Mouse (Mus musculus) lung, postnatal 0 days (tissue): ENCODE data around the gene Gle1. TPM values are rescaled to one million over a fixed set of nuclear protein-coding genes. Genes with fewer than 3 reads are reported as not detected.
"Not testable (repeated sequence)": the region's sequence is repeated elsewhere in the genome, so short reads cannot be mapped to it uniquely, and the experiment has no call there.

Experiments used
- ATAC-seq: fragments of 200-750 bp; cut with Nextera tagmentation; 2 replicates; pipeline ENCODE4 v1.8.0; 2017; ENCODE audit warnings: moderate library complexity
- DNase-seq: peaks from one replicate; pipeline ENCODE4 v3.0.0-alpha.2; 2016; ENCODE audit warnings: low spot score
- H3K27ac ChIP-seq: fragments of 300-500 bp; sonication (generic); 2 replicates; pipeline ENCODE4 v1.5.1; 2014; ENCODE audit warnings: antibody characterized with exemption, mild to moderate bottlenecking, low read length, mixed read lengths
- H3K27me3 ChIP-seq: fragments of 300-500 bp; sonication (generic); replicated peaks from 2 replicates; pipeline ENCODE4 v1.6.1; 2014; ENCODE audit warnings: low read length, mixed read lengths; ENCODE audit not compliant: insufficient read depth
- H3K36me3 ChIP-seq: fragments of 300-500 bp; sonication (generic); 2 replicates; pipeline ENCODE4 v1.6.1; 2014; ENCODE audit warnings: low read length, mixed read lengths; ENCODE audit not compliant: insufficient read depth
- H3K4me1 ChIP-seq: fragments of 300-500 bp; sonication (generic); 2 replicates; pipeline ENCODE4 v1.6.1; 2014; ENCODE audit warnings: antibody characterized with exemption, low read depth, low read length, mixed read lengths; ENCODE audit not compliant: insufficient read depth
- H3K4me2 ChIP-seq: fragments of 300-500 bp; sonication (generic); replicated peaks from 2 replicates; pipeline ENCODE4 v1.6.1; 2014; ENCODE audit warnings: low read depth, mild to moderate bottlenecking, low read length, moderate library complexity, mixed read lengths
- H3K4me3 ChIP-seq: fragments of 300-500 bp; sonication (generic); 2 replicates; pipeline ENCODE4 v1.5.1; 2014; ENCODE audit warnings: low read depth, low read length
- H3K9ac ChIP-seq: fragments of 300-500 bp; sonication (generic); replicated peaks from 2 replicates; pipeline ENCODE4 v1.6.1; 2014; ENCODE audit warnings: low read depth, mild to moderate bottlenecking
- H3K9me3 ChIP-seq: fragments of 300-500 bp; sonication (generic); 2 replicates; pipeline ENCODE4 v1.6.1; 2016; ENCODE audit warnings: low read length, mixed read lengths
- CTCF ChIP-seq: IDR thresholded peaks from 2 replicates; pipeline ENCODE4 v1.5.1; 2016; ENCODE audit warnings: antibody characterized with exemption, mild to moderate bottlenecking
- EP300 ChIP-seq: IDR thresholded peaks from 2 replicates; pipeline ENCODE4 v1.6.1; 2016; ENCODE audit warnings: antibody characterized with exemption, mild to moderate bottlenecking, control low read depth
- WGBS: fragments of 180-500 bp; shearing (Covaris S2); extraction: QIAGEN DNeasy Blood & Tissue Kit; methylation state at CpG from one replicate; pipeline ENCODE4 v1.1.7; 2014; 5-methylcytosine and 5-hydroxymethylcytosine counted together
- polyA plus RNA-seq: library from polyadenylated mRNA; unstranded; fragments of >200 nt; fragmentation: Nextera tagmentation; extraction: Ambion mirVana; gene quantifications from 2 replicates; pipeline ENCODE4 v1.2.1, GENCODE M21; 2015

Gle1 gene
- polyA plus RNA-seq, 1 experiment from 2014 or later: 33.2 TPM

DNA sequence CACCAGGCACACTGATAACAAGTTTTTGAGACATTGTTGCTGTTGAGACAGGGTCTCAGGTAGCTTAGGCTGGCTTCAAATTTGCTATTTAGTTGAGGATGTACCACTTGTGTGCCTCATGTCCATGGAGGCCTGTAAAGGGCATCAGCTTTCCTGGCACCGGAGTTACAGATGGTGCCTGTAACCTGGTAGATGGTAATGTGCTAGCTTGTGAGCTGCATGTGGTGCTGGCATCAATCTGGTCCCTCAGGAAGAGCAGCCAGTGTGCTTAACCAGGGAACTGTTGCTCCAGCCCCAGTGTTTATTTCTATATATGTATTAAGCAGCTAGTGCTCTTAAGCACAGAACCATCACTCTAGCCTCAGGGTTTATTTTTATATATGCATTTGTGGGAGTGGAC is 39.2 kb upstream of the Gle1 start:
- Histone ChIP-seq H3K9ac (no peak overlapping the region), H3K4me3 (no peak overlapping the region), H3K27me3 (no peaks in the 10 kb centered on the region), H3K27ac (no peak overlapping the region), H3K4me2 (no peak overlapping the region), H3K36me3 (peaks cover 72% of the 10 kb centered on the region), H3K9me3 (no peaks in the 10 kb centered on the region), H3K4me1 (no peaks in the 10 kb centered on the region; the same call in 1 of the 2 replicates)
- WGBS: 96% methylated on average over 1 of the region's 1 CpGs
- DNase-seq (no peak), ATAC-seq (no peak)
- TF ChIP-seq CTCF (no peak), EP300 (no peak)

DNA sequence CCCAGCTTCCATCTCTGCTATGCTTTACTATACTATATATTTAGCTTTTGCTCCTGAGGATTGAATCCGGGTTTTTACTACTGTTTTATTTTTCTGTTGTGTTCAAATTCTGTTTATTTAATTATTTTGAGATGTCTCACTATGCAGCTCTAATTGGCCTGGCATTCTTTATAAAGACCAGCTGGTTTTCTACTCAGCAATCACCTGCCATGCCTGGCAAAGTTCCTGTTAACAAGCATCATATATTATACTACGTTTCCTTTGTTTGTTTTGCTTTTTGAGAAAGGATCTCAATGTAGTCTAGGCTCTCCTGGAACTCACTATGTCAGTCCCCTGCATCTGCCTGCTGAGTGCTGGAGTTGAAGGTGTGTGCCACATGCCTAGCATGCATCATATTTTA is 37.9 kb upstream of the Gle1 start:
- no peak for TF ChIP-seq CTCF
- TF ChIP-seq EP300: no peak
- Histone ChIP-seq H3K36me3 (peaks cover 84% of the 10 kb centered on the region), H3K27me3 (no peaks in the 10 kb centered on the region), H3K27ac (no peak overlapping the region), H3K9me3 (no peaks in the 10 kb centered on the region), H3K4me1 (no peaks in the 10 kb centered on the region), H3K4me2 (no peak overlapping the region), H3K4me3 (no peak overlapping the region), H3K9ac (no peak overlapping the region)
- no peak for ATAC-seq
- no peak for DNase-seq
- 60% methylated on average over 2 of the region's 2 CpGs for WGBS

DNA sequence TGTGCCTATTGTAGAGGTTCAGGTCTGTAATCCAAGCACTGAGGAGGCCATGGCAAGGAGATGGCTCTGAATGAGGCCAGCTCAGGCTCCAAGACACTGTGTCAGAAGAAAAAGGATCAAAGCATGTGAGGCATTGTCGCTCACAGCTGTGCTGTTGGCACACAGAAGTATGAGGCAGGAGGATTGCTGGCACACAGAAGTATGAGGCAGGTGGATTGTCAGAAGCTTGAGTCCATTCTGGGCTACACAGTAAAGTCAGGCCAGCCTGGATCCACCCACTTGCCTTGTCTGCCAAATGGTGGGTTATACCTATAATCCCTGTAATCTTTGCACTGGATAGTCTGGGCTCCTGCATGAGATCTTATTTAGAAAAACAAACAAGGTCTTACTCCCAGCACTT is 37.1 kb upstream of the Gle1 start:
- WGBS: 88% methylated on average over 1 of the region's 1 CpGs
- Histone ChIP-seq H3K9me3 (no peaks in the 10 kb centered on the region), H3K9ac (no peak overlapping the region), H3K36me3 (peaks cover 85% of the 10 kb centered on the region), H3K4me1 (no peaks in the 10 kb centered on the region), H3K27me3 (no peaks in the 10 kb centered on the region), H3K4me3 (no peak overlapping the region), H3K4me2 (no peak overlapping the region), H3K27ac (no peak overlapping the region)
- ATAC-seq (no peak), DNase-seq (no peak)
- TF ChIP-seq EP300 (no peak), CTCF (no peak)

DNA sequence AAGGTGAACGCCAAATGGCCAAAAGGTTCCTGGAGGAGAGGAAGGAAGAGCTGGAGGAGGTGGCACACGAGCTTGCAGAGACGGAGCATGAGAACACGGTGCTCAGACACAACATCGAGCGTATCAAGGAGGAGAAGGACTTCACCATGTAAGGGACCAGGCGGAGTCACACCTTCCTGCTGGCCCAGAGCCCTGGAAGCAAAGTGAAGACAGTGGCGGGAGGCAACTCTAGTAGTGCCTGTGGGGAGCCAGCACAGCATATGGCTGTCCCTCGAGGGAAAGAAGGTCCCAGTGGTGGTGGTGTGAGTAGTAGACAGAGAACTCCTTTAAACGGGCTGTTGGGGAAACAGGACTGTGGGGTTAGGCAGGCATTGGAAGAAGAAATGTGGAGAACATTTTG is 33.0 kb upstream of the Gle1 start:
- H3K4me1 ChIP-seq: no peaks in the 10 kb centered on the region
- H3K27me3 ChIP-seq: no peaks in the 10 kb centered on the region
- H3K4me3 ChIP-seq: no peak overlapping the region
- WGBS: 86% methylated on average over 10 of the region's 10 CpGs
- H3K4me2 ChIP-seq: no peak overlapping the region
- H3K36me3 ChIP-seq: peaks cover 78% of the 10 kb centered on the region
- DNase-seq: no peak
- ATAC-seq: no peak
- no peak overlapping the region for H3K27ac ChIP-seq
- no peaks in the 10 kb centered on the region for H3K9me3 ChIP-seq
- TF ChIP-seq CTCF (no peak), EP300 (no peak)
- H3K9ac ChIP-seq: no peak overlapping the region

DNA sequence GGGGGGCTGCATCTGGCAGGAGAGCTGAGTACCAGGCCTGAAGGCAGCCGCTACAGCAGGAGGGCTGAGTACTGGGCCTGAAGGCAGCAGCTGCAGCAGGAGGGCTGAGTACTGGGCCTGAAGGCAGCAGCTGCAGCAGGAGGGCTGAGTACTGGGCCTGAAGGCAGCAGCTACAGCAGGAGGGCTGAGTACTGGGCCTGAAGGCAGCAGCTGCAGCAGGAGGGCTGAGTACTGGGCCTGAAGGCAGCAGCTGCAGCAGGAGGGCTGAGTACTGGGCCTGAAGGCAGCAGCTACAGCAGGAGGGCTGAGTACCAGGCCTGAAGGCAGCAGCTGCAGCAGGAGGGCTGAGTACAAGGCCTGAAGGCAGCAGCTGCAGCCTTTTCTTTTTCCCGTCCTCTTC is 27.1 kb upstream of the Gle1 start:
- DNase-seq, H3K27me3 ChIP-seq, H3K4me2 ChIP-seq, ATAC-seq, H3K9ac ChIP-seq, H3K4me1 ChIP-seq, H3K4me3 ChIP-seq, H3K9me3 ChIP-seq, H3K27ac ChIP-seq: not testable (repeated sequence)
- WGBS: 84% methylated on average over 2 of the region's 2 CpGs
- H3K36me3 ChIP-seq: peaks cover 27% of the 10 kb centered on the region; the same call in 1 of the 2 replicates

DNA sequence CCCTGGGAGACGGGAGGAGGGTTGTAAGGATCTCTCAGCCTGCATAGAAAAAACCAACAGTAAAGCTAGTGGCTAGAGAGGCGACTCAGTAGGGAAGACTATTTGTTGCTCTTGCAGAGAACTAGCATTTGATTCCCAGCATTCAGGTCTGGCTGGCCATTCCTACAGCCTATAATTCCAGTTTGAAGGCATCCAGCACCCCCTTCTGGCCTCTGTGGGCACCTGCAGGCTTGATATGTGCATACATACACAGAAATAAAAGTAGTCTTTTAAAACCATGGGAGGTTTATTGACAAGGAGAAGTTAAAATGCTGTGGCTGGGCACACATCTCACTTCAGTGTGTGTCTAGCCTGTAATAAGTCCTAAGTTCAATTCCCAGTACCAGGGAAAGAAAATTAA is 25.2 kb upstream of the Gle1 start:
- no peak for DNase-seq
- H3K9me3 ChIP-seq: no peaks in the 10 kb centered on the region
- 80% methylated on average over 2 of the region's 2 CpGs for WGBS
- TF ChIP-seq CTCF (peak; percentile 43), EP300 (no peak)
- H3K4me1 ChIP-seq: no peaks in the 10 kb centered on the region
- H3K4me3 ChIP-seq: no peak overlapping the region
- peaks cover 29% of the 10 kb centered on the region for H3K36me3 ChIP-seq
- no peaks in the 10 kb centered on the region for H3K27me3 ChIP-seq
- ATAC-seq: no peak
- no peak overlapping the region for H3K9ac ChIP-seq
- H3K27ac ChIP-seq: no peak overlapping the region
- no peak overlapping the region for H3K4me2 ChIP-seq

DNA sequence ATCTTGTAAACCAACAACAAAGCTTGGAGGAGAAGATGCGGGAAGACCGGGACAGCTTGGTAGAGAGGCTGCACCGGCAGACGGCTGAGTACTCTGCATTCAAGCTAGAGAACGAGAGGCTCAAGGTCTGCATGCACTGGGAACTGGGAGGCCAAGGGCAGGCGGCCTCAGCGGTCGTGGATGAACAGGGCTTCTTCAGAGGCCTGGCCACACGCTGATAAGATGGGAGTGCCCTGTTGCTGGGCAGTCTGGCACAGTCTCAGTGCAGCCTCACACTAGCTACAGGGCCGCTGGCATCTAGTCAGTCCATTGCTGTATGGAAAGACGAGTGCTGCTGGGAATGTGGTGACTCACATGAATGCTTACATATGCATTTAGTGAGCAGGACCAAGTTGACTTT is 17.6 kb upstream of the Gle1 start:
- Histone ChIP-seq H3K9ac (no peak overlapping the region), H3K27me3 (no peaks in the 10 kb centered on the region), H3K4me1 (no peaks in the 10 kb centered on the region), H3K27ac (no peak overlapping the region), H3K4me2 (no peak overlapping the region), H3K36me3 (peaks cover 52% of the 10 kb centered on the region), H3K4me3 (no peak overlapping the region), H3K9me3 (no peaks in the 10 kb centered on the region)
- ATAC-seq: no peak
- no peak for DNase-seq
- no peak for TF ChIP-seq CTCF
- TF ChIP-seq EP300: no peak
- WGBS: 89% methylated on average over 11 of the region's 11 CpGs
